Mouse (Mus musculus): Measurements from ENCODE around the gene Ptprcap.
A peak's percentile ranks its signal among the peaks of the same experiment; 100 is the strongest.

Gene Ptprcap

GRCm38 (mm10) chr19:4166678-4167476 lies 13.5 kb downstream of the Ptprcap start:
- no peak for DNase-seq (ENCODE audit: low spot score)

- peak; percentile 100 for DNase-seq (ENCODE audit: low spot score)
These were observed 16.0 kb downstream of the Ptprcap start for GRCm38 (mm10) chr19:4169378-4169784.

GRCm38 (mm10) chr19:4169810-4170209 lies 16.4 kb downstream of the Ptprcap start:
- DNase-seq (ENCODE audit: low spot score), result no peak

- DNase-seq (ENCODE audit: low spot score), result no peak
These were observed 17.5 kb downstream of the Ptprcap start for GRCm38 (mm10) chr19:4170723-4171392.

- DNase-seq (ENCODE audit: low spot score), result no peak
These were observed 18.2 kb downstream of the Ptprcap start for GRCm38 (mm10) chr19:4171393-4172290.

GRCm38 (mm10) chr19:4172925-4173324 lies 19.5 kb downstream of the Ptprcap start:
- no peak for DNase-seq (ENCODE audit: low spot score)

GRCm38 (mm10) chr19:4175368-4175947 lies 22.1 kb downstream of the Ptprcap start, which contains the start of gene Carns1:
Gene Carns1, minus strand, starts transcription at chr19:4175479.
- DNase-seq (ENCODE audit: low spot score), result peak; percentile 60

GRCm38 (mm10) chr19:4180411-4180810 lies 27.0 kb downstream of the Ptprcap start:
- DNase-seq (ENCODE audit: low spot score), result no peak

GRCm38 (mm10) chr19:4181892-4182291 lies 28.5 kb downstream of the Ptprcap start:
- DNase-seq (ENCODE audit: low spot score), result no peak

GRCm38 (mm10) chr19:4183689-4184088 lies 30.3 kb downstream of the Ptprcap start:
- no peak for DNase-seq (ENCODE audit: low spot score)

- DNase-seq (ENCODE audit: low spot score), result no peak
These were observed 31.9 kb downstream of the Ptprcap start for GRCm38 (mm10) chr19:4184976-4185975.

- no peak for DNase-seq (ENCODE audit: low spot score)
These were observed 33.9 kb downstream of the Ptprcap start for GRCm38 (mm10) chr19:4187303-4187702.

- DNase-seq (ENCODE audit: low spot score), result no peak
These were observed 35.7 kb downstream of the Ptprcap start for GRCm38 (mm10) chr19:4189051-4189620.

- no peak for DNase-seq (ENCODE audit: low spot score)
These were observed 37.5 kb downstream of the Ptprcap start, which contains the start of gene Tbc1d10c for GRCm38 (mm10) chr19:4190831-4191334. Gene Tbc1d10c, minus strand, starts transcription at chr19:4191284.

GRCm38 (mm10) chr19:4191528-4192250 lies 38.3 kb downstream of the Ptprcap start, which contains the start of gene Ppp1ca:
Gene Ppp1ca, plus strand, starts transcription at chr19:4192065.
- peak; percentile 96 for DNase-seq (ENCODE audit: low spot score)

GRCm38 (mm10) chr19:4192251-4192985 lies 39.0 kb downstream of the Ptprcap start:
- peak; percentile 47 for DNase-seq (ENCODE audit: low spot score)

GRCm38 (mm10) chr19:4193129-4193528 lies 39.7 kb downstream of the Ptprcap start:
- no peak for DNase-seq (ENCODE audit: low spot score)

GRCm38 (mm10) chr19:4194021-4194724 lies 40.8 kb downstream of the Ptprcap start:
- DNase-seq (ENCODE audit: low spot score), result no peak

All from retina, embryonic 14.5 days (tissue).